Mouse (Mus musculus) monocyte, adult 5-6 weeks (primary cell): ENCODE measurements around the gene Hcar2. TPM values are rescaled to one million over a fixed set of nuclear protein-coding genes. Genes with fewer than 3 reads are reported as not detected.

Experiments
- ATAC-seq: fragments of 153-309, 156-312 bp; replicated peaks from 2 replicates; pipeline ENCODE4 v1.8.0; 2017; ENCODE audit warnings: mild to moderate bottlenecking; ENCODE audit not compliant: low TSS enrichment, insufficient number of reproducible peaks, severe bottlenecking, poor library complexity, low FRiP score
- total RNA-seq: library from RNA; stranded (forward); fragments of 200-1000, 200-491, 200-594 nt; gene quantifications from 3 replicates; pipeline ENCODE4 v1.2.3, GENCODE M21; 2017

Gene Hcar2
- total RNA-seq, 1 experiment from 2014 or later: 15.4 TPM

DNA sequence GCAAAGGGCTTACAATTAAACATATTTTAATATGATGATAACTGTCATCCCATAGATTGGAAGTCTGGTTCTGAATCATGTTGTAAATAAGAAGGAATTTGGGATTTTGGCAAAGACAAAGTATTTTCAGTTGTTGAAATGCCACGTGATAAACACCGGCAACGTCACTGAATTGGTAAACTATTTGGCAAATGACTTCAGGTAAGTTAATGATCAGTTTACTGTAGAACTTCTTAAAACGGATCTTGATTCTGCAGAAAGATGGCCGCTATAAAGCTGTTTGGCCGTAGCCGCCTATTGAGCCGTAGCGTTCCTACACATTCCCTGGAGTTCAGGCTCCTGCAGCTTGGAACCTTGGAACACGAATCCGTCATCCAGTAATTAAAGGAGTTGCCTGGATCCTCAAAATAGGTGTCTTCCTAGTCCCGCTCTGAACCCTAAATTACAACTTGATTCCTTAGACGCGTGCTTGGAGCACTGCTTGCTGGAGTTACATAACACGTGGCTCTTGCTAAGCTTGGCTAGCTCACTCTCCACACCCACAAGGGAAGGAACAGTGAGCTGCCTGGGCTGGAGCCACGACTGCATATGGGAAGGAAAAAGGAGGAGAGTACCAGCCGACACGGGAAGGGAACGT, 46.2 kb downstream of the Hcar2 start:
- no peak for ATAC-seq

DNA sequence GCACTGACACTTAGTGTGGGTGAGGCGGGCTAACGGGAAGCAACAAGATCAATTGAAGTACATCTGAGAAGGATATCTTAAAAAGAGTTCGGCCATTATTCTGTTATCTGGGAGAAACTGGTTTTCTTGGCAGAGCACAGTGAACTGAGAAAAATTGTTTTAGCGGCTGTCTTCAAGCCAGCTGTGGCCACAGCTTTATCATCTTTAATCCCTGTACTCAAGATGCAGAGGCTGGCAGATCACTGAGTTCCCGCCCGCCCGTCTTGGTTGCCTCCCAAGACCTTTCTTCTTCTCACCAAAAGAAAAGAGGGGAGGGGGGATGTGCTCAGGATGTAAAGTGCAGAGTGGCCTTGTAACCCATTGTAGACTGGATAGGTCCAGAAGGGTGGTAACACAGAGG, 48.4 kb downstream of the Hcar2 start:
- no peak for ATAC-seq

Other genes starting within 250 kb of the Hcar2 start
- gene Clip1, start 180.9 kb downstream of the Hcar2 start, total RNA-seq: 187 to 211 TPM (median 206 TPM) in 3 replicates
- 85.0 to 187 TPM (median 163 TPM) in 3 replicates for gene Zcchc8, start 144.4 kb downstream of the Hcar2 start, total RNA-seq
- gene Rsrc2, start 116.1 kb downstream of the Hcar2 start, total RNA-seq: 452 to 482 TPM (median 480 TPM) in 3 replicates
- gene Kntc1, start 115.8 kb downstream of the Hcar2 start, total RNA-seq: 1.2 TPM in 1 of 3 replicates, not detected in the others
- not detected in 3 replicates for gene Hcar1, start 14.5 kb upstream of the Hcar2 start, total RNA-seq
- 29.5 to 40.2 TPM (median 34.4 TPM) in 3 replicates for gene Denr, start 41.7 kb upstream of the Hcar2 start, total RNA-seq
- gene Gm43518, start 61.9 kb upstream of the Hcar2 start, total RNA-seq: not detected in 3 replicates
- gene Ccdc62, start 65.2 kb upstream of the Hcar2 start, total RNA-seq: 0.97 to 2.9 TPM (median 1.2 TPM) in 3 replicates
- gene Hip1r, start 108.1 kb upstream of the Hcar2 start, total RNA-seq: 47.8 to 65.8 TPM (median 64.6 TPM) in 3 replicates
- gene Vps37b, start 166.8 kb upstream of the Hcar2 start, total RNA-seq: 118 to 126 TPM (median 121 TPM) in 3 replicates
- gene Abcb9, start 230.3 kb upstream of the Hcar2 start, total RNA-seq: 1.6 to 4.0 TPM (median 2.5 TPM) in 3 replicates
- gene Ogfod2, start 246.8 kb upstream of the Hcar2 start, total RNA-seq: 10.7 to 21.5 TPM (median 14.4 TPM) in 3 replicates